Mouse (Mus musculus): Measurements from ENCODE around the gene Gm29666. TPM values are rescaled to one million over a fixed set of nuclear protein-coding genes. Genes with fewer than 3 reads are reported as not detected.

Gm29666 gene
- polyA plus RNA-seq, 1 experiment from 2014 or later: 0.65 TPM

- Histone ChIP-seq H3K9ac (ENCODE audit: low read length) (no peak overlapping the region), H3K4me3 (replicated peaks; ENCODE audit: low read length) (no peak overlapping the region), H3K27me3 (ENCODE audit: control insufficient read depth, insufficient read depth, low read length) (no peaks in the 10 kb centered on the region), H3K27ac (ENCODE audit: low read length) (no peak overlapping the region), H3K4me1 (ENCODE audit: control insufficient read depth, insufficient read depth, low read length) (no peaks in the 10 kb centered on the region), H3K36me3 (ENCODE audit: control insufficient read depth, insufficient read depth, low read length) (peaks cover 14% of the 10 kb centered on the region; the same call in 1 of the 2 replicates), H3K9me3 (replicated peaks; ENCODE audit: control insufficient read depth, low read length) (no peaks in the 10 kb centered on the region), H3K4me2 (ENCODE audit: low read depth, low read length) (no peak overlapping the region)
- WGBS: 92% methylated on average over 11 of the region's 11 CpGs
- no peak for ATAC-seq (ENCODE audit: insufficient read depth, low FRiP score)
Observed at GRCm38 (mm10) chr15:84953259-84953658, 33.4 kb upstream of the Gm29666 start.

GRCm38 (mm10) chr15:84950053-84950452, 30.2 kb upstream of the Gm29666 start:
- ATAC-seq (ENCODE audit: insufficient read depth, low FRiP score): no peak
- H3K4me1 ChIP-seq (ENCODE audit: control insufficient read depth, insufficient read depth, low read length): no peaks in the 10 kb centered on the region
- WGBS: 92% methylated on average over 4 of the region's 4 CpGs
- no peak overlapping the region for H3K9ac ChIP-seq (ENCODE audit: low read length)
- H3K36me3 ChIP-seq (ENCODE audit: control insufficient read depth, insufficient read depth, low read length): peaks cover 15% of the 10 kb centered on the region; the same call in 1 of the 2 replicates
- H3K27ac ChIP-seq (ENCODE audit: low read length): no peak overlapping the region
- no peak overlapping the region for H3K4me2 ChIP-seq (ENCODE audit: low read depth, low read length)
- H3K4me3 ChIP-seq (replicated peaks; ENCODE audit: low read length): no peak overlapping the region
- H3K9me3 ChIP-seq (replicated peaks; ENCODE audit: control insufficient read depth, low read length): no peaks in the 10 kb centered on the region
- H3K27me3 ChIP-seq (ENCODE audit: control insufficient read depth, insufficient read depth, low read length): no peaks in the 10 kb centered on the region

GRCm38 (mm10) chr15:84948990-84949389, 29.2 kb upstream of the Gm29666 start:
- Histone ChIP-seq H3K9ac (ENCODE audit: low read length) (no peak overlapping the region), H3K4me2 (ENCODE audit: low read depth, low read length) (no peak overlapping the region), H3K36me3 (ENCODE audit: control insufficient read depth, insufficient read depth, low read length) (peaks cover 15% of the 10 kb centered on the region; the same call in 1 of the 2 replicates), H3K9me3 (replicated peaks; ENCODE audit: control insufficient read depth, low read length) (no peaks in the 10 kb centered on the region), H3K4me3 (replicated peaks; ENCODE audit: low read length) (no peak overlapping the region), H3K27ac (ENCODE audit: low read length) (no peak overlapping the region), H3K4me1 (ENCODE audit: control insufficient read depth, insufficient read depth, low read length) (no peaks in the 10 kb centered on the region), H3K27me3 (ENCODE audit: control insufficient read depth, insufficient read depth, low read length) (no peaks in the 10 kb centered on the region)
- no peak for ATAC-seq (ENCODE audit: insufficient read depth, low FRiP score)
- WGBS: 91% methylated on average over 14 of the region's 14 CpGs

- Histone ChIP-seq H3K36me3 (ENCODE audit: control insufficient read depth, insufficient read depth, low read length) (peaks cover 23% of the 10 kb centered on the region), H3K4me1 (ENCODE audit: control insufficient read depth, insufficient read depth, low read length) (no peaks in the 10 kb centered on the region), H3K4me2 (ENCODE audit: low read depth, low read length) (no peak overlapping the region), H3K4me3 (replicated peaks; ENCODE audit: low read length) (no peak overlapping the region), H3K27me3 (ENCODE audit: control insufficient read depth, insufficient read depth, low read length) (no peaks in the 10 kb centered on the region), H3K27ac (ENCODE audit: low read length) (no peak overlapping the region), H3K9ac (ENCODE audit: low read length) (no peak overlapping the region), H3K9me3 (replicated peaks; ENCODE audit: control insufficient read depth, low read length) (no peaks in the 10 kb centered on the region)
- 86% methylated on average over 5 of the region's 5 CpGs for WGBS
- ATAC-seq (ENCODE audit: insufficient read depth, low FRiP score): no peak
Observed at GRCm38 (mm10) chr15:84944319-84944718, 24.5 kb upstream of the Gm29666 start.

GRCm38 (mm10) chr15:84942647-84943285, 22.9 kb upstream of the Gm29666 start:
- H3K4me3 ChIP-seq (replicated peaks; ENCODE audit: low read length): no peak overlapping the region
- no peaks in the 10 kb centered on the region for H3K27me3 ChIP-seq (ENCODE audit: control insufficient read depth, insufficient read depth, low read length)
- H3K9me3 ChIP-seq (replicated peaks; ENCODE audit: control insufficient read depth, low read length): no peaks in the 10 kb centered on the region
- peak; percentile 86 for ATAC-seq (ENCODE audit: insufficient read depth, low FRiP score)
- no peak overlapping the region for H3K4me2 ChIP-seq (ENCODE audit: low read depth, low read length)
- 62% methylated on average over 11 of the region's 11 CpGs for WGBS
- H3K9ac ChIP-seq (ENCODE audit: low read length): no peak overlapping the region
- H3K36me3 ChIP-seq (ENCODE audit: control insufficient read depth, insufficient read depth, low read length): peaks cover 27% of the 10 kb centered on the region
- peak overlapping the region; percentile 44; the same call in 1 of the 2 replicates for H3K27ac ChIP-seq (ENCODE audit: low read length)
- H3K4me1 ChIP-seq (ENCODE audit: control insufficient read depth, insufficient read depth, low read length): no peaks in the 10 kb centered on the region

- 76% methylated on average over 12 of the region's 12 CpGs for WGBS
- Histone ChIP-seq H3K4me2 (ENCODE audit: low read depth, low read length) (no peak overlapping the region), H3K9ac (ENCODE audit: low read length) (no peak overlapping the region), H3K4me3 (replicated peaks; ENCODE audit: low read length) (no peak overlapping the region), H3K27me3 (ENCODE audit: control insufficient read depth, insufficient read depth, low read length) (no peaks in the 10 kb centered on the region), H3K4me1 (ENCODE audit: control insufficient read depth, insufficient read depth, low read length) (no peaks in the 10 kb centered on the region), H3K27ac (ENCODE audit: low read length) (no peak overlapping the region), H3K9me3 (replicated peaks; ENCODE audit: control insufficient read depth, low read length) (no peaks in the 10 kb centered on the region), H3K36me3 (ENCODE audit: control insufficient read depth, insufficient read depth, low read length) (peaks cover 34% of the 10 kb centered on the region)
- ATAC-seq (ENCODE audit: insufficient read depth, low FRiP score): no peak
Observed at GRCm38 (mm10) chr15:84940102-84940501, 20.3 kb upstream of the Gm29666 start.

GRCm38 (mm10) chr15:84934901-84935300, 15.1 kb upstream of the Gm29666 start:
- no peaks in the 10 kb centered on the region for H3K9me3 ChIP-seq (replicated peaks; ENCODE audit: control insufficient read depth, low read length)
- no peak overlapping the region for H3K4me3 ChIP-seq (replicated peaks; ENCODE audit: low read length)
- H3K4me1 ChIP-seq (ENCODE audit: control insufficient read depth, insufficient read depth, low read length): no peaks in the 10 kb centered on the region
- no peaks in the 10 kb centered on the region for H3K27me3 ChIP-seq (ENCODE audit: control insufficient read depth, insufficient read depth, low read length)
- H3K27ac ChIP-seq (ENCODE audit: low read length): no peak overlapping the region
- H3K36me3 ChIP-seq (ENCODE audit: control insufficient read depth, insufficient read depth, low read length): peaks cover 40% of the 10 kb centered on the region
- H3K4me2 ChIP-seq (ENCODE audit: low read depth, low read length): no peak overlapping the region
- no peak for ATAC-seq (ENCODE audit: insufficient read depth, low FRiP score)
- 85% methylated on average over 16 of the region's 16 CpGs for WGBS
- no peak overlapping the region for H3K9ac ChIP-seq (ENCODE audit: low read length)

GRCm38 (mm10) chr15:84932351-84932750, 12.5 kb upstream of the Gm29666 start:
- H3K27me3 ChIP-seq (ENCODE audit: control insufficient read depth, insufficient read depth, low read length): no peaks in the 10 kb centered on the region
- no peak overlapping the region for H3K9ac ChIP-seq (ENCODE audit: low read length)
- no peak overlapping the region for H3K4me2 ChIP-seq (ENCODE audit: low read depth, low read length)
- no peaks in the 10 kb centered on the region for H3K4me1 ChIP-seq (ENCODE audit: control insufficient read depth, insufficient read depth, low read length)
- H3K9me3 ChIP-seq (replicated peaks; ENCODE audit: control insufficient read depth, low read length): no peaks in the 10 kb centered on the region
- no peak overlapping the region for H3K27ac ChIP-seq (ENCODE audit: low read length)
- no peak for ATAC-seq (ENCODE audit: insufficient read depth, low FRiP score)
- no peak overlapping the region for H3K4me3 ChIP-seq (replicated peaks; ENCODE audit: low read length)
- H3K36me3 ChIP-seq (ENCODE audit: control insufficient read depth, insufficient read depth, low read length): peaks cover 36% of the 10 kb centered on the region
- 48% methylated on average over 5 of the region's 5 CpGs for WGBS

GRCm38 (mm10) chr15:84925495-84926018, 5.7 kb upstream of the Gm29666 start:
- H3K9ac ChIP-seq (ENCODE audit: low read length): 0 out of 2 replicates have a peak overlapping the region, but pooled peaks have one; percentile 54
- H3K27ac ChIP-seq (ENCODE audit: low read length): no peak overlapping the region
- H3K4me3 ChIP-seq (replicated peaks; ENCODE audit: low read length): peak overlapping the region; percentile 98; the same call in 1 of the 2 replicates
- H3K27me3 ChIP-seq (ENCODE audit: control insufficient read depth, insufficient read depth, low read length): no peaks in the 10 kb centered on the region
- WGBS: 69% methylated on average over 1 of the region's 1 CpGs
- peak overlapping the region; percentile 79 for H3K4me2 ChIP-seq (ENCODE audit: low read depth, low read length)
- ATAC-seq (ENCODE audit: insufficient read depth, low FRiP score): no peak
- H3K4me1 ChIP-seq (ENCODE audit: control insufficient read depth, insufficient read depth, low read length): peaks cover 13% of the 10 kb centered on the region
- H3K36me3 ChIP-seq (ENCODE audit: control insufficient read depth, insufficient read depth, low read length): peaks cover 14% of the 10 kb centered on the region
- H3K9me3 ChIP-seq (replicated peaks; ENCODE audit: control insufficient read depth, low read length): no peaks in the 10 kb centered on the region

All from stomach, embryonic 16.5 days (tissue).